Mouse (Mus musculus) lung, adult 2 months (tissue): ENCODE results near the gene Zbed6.

Experiments used
- CTCF ChIP-seq: fragments of 200-500 bp; IDR thresholded peaks from 2 replicates; pipeline ENCODE4 v1.5.1; 2011; ENCODE audit warnings: mild to moderate bottlenecking, low read length, control low read depth; ENCODE audit not compliant: insufficient read depth
- POLR2A ChIP-seq: fragments of 200-500 bp; IDR thresholded peaks from 2 replicates; pipeline ENCODE4 v1.6.1; 2011; ENCODE audit warnings: low read depth, mild to moderate bottlenecking, control low read depth, low read length, borderline replicate concordance; ENCODE audit errors: extremely low read depth

DNA sequence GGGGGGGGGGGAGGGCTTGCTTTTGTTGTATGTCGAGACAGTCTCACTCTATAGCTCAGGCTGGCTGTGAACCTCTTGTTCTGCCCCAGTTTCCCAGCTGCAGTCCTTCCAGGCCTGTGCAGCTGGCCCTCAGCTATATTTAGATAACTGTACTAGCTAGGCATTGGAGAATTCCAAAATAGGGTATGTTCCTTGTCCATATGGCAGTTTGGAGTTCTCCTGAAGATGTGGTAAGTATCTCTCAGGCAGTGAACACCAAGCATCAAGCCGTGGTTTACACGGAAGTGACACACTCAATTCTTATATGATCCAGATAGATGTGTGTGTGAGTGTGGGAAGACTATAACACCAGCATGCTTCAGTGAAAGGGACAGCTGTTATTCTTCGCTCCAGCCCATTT lies 2.7 kb upstream of the Zbed6 start:
- TF ChIP-seq CTCF: no peak
- no peak for TF ChIP-seq POLR2A
